Mouse (Mus musculus) midbrain, postnatal 0 days (tissue): ENCODE measurements around the gene Kcnab1. TPM values are rescaled to one million over a fixed set of nuclear protein-coding genes. Genes with fewer than 3 reads are reported as not detected.
A peak's percentile ranks its signal among the peaks of the same experiment; 100 is the strongest.

Source experiments
- ATAC-seq: fragments of 200-750 bp; cut with Nextera tagmentation; 2 replicates; pipeline ENCODE4 v1.8.0; 2017; ENCODE audit warnings: moderate number of reproducible peaks, mild to moderate bottlenecking, moderate TSS enrichment, moderate library complexity; ENCODE audit not compliant: low FRiP score
- DNase-seq: peaks from one replicate; pipeline ENCODE4 v3.0.0-alpha.2; 2015; ENCODE audit warnings: low spot score
- H3K27ac ChIP-seq: fragments of 300-500 bp; sonication (generic); 2 replicates; pipeline ENCODE4 v1.5.1; 2014; ENCODE audit warnings: low read depth, mild to moderate bottlenecking, low read length, mixed read lengths
- H3K27me3 ChIP-seq: fragments of 300-500 bp; sonication (generic); 2 replicates; pipeline ENCODE4 v1.6.1; 2014; ENCODE audit warnings: low read length, control low read depth, mixed read lengths; ENCODE audit not compliant: insufficient read depth
- H3K36me3 ChIP-seq: fragments of 300-500 bp; sonication (generic); 2 replicates; pipeline ENCODE4 v1.6.1; 2014; ENCODE audit warnings: low read length, control low read depth, mixed read lengths; ENCODE audit not compliant: insufficient read depth
- H3K4me1 ChIP-seq: fragments of 300-500 bp; sonication (generic); 2 replicates; pipeline ENCODE4 v1.6.1; 2014; ENCODE audit warnings: mild to moderate bottlenecking, control low read depth, antibody characterized with exemption, low read length, mixed read lengths; ENCODE audit not compliant: insufficient read depth
- H3K4me2 ChIP-seq: fragments of 300-500 bp; sonication (generic); 2 replicates; pipeline ENCODE4 v1.6.1; 2014; ENCODE audit warnings: low read depth, mild to moderate bottlenecking, low read length, mixed read lengths; ENCODE audit not compliant: poor library complexity, severe bottlenecking
- H3K4me3 ChIP-seq: fragments of 300-500 bp; sonication (generic); 2 replicates; pipeline ENCODE4 v1.5.1; 2014; ENCODE audit warnings: low read depth, mild to moderate bottlenecking, low read length, moderate library complexity
- H3K9ac ChIP-seq: fragments of 300-500 bp; sonication (generic); replicated peaks from 2 replicates; pipeline ENCODE4 v1.6.1; 2014; ENCODE audit warnings: mild to moderate bottlenecking, low read length, moderate library complexity, mixed read lengths; ENCODE audit not compliant: poor library complexity, severe bottlenecking
- H3K9me3 ChIP-seq: fragments of 300-500 bp; sonication (generic); 2 replicates; pipeline ENCODE4 v1.6.1; 2016; ENCODE audit warnings: low read length, control low read depth
- CTCF ChIP-seq: IDR thresholded peaks from 2 replicates; pipeline ENCODE4 v1.5.1; 2016; ENCODE audit warnings: antibody characterized with exemption, mild to moderate bottlenecking
- WGBS: fragments of 180-500 bp; shearing (Covaris S2); extraction: QIAGEN DNeasy Blood & Tissue Kit; methylation state at CpG from one replicate; pipeline ENCODE4 v1.1.7; 2014; 5-methylcytosine and 5-hydroxymethylcytosine counted together
- polyA plus RNA-seq: library from polyadenylated mRNA; unstranded; fragments of >200 nt; fragmentation: Nextera tagmentation; extraction: Ambion mirVana; gene quantifications from 2 replicates; pipeline ENCODE4 v1.2.1, GENCODE M21; 2015
- total RNA-seq: library from RNA; depleted of rRNA; stranded (reverse); fragments of >200 nt; gene quantifications from 2 replicates; pipeline ENCODE4 v1.2.3, GENCODE M21; 2014

Kcnab1 gene
- total and polyA plus RNA-seq, 2 experiments from 2014 or later = 7.1 to 8.8 TPM

DNA sequence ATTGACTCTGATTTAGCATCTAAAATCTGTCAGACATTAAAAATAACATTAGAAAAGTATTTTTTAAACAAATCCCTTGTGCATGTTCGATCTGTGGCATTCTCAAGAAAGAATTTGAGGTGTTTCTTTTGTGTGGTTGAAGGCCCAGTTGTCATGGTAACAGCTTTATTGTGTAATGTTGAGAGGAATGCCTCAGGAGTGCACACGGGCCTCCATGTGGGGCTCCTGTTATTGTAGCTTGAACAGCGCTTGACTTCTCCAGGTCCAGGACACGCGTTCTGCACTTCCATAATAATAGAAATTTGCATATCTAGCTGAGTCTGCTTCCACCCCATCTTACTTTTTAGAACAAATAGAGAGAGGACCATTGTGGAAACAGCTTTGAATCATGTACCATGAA is 36.0 kb downstream of the Kcnab1 start:
- Histone ChIP-seq H3K27ac (no peak overlapping the region), H3K27me3 (no peaks in the 10 kb centered on the region), H3K4me2 (no peak overlapping the region), H3K4me3 (no peak overlapping the region), H3K9me3 (no peaks in the 10 kb centered on the region), H3K36me3 (no peaks in the 10 kb centered on the region), H3K9ac (no peak overlapping the region), H3K4me1 (no peaks in the 10 kb centered on the region)
- 13% methylated on average over 5 of the region's 5 CpGs for WGBS
- DNase-seq (peak; percentile 46), ATAC-seq (peak; percentile 86)
- TF ChIP-seq CTCF = no peak

DNA sequence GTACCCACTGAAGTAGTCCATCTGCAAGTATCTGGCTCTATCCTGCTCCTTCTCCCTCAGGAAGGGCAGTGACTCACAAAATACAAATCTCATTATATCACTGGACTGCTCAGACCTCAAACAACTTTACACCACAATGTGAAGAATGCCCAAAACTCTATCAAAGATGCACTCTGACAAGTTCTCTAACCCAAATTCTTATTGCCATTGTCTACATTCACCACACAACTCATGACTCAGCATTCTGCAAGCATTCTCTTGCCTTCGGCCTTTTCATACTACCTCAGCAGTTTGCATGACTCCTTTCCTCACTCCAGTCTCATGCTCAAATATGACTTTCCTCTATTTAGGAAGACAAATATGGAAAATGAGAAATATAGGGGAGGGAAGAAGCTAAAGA is 42.6 kb downstream of the Kcnab1 start:
- Histone ChIP-seq H3K4me1 (no peaks in the 10 kb centered on the region), H3K27me3 (no peaks in the 10 kb centered on the region), H3K27ac (no peak overlapping the region), H3K9ac (no peak overlapping the region), H3K36me3 (no peaks in the 10 kb centered on the region), H3K4me3 (no peak overlapping the region), H3K4me2 (no peak overlapping the region), H3K9me3 (no peaks in the 10 kb centered on the region)
- 76% methylated on average over 1 of the region's 1 CpGs for WGBS
- DNase-seq = no peak
- no peak for ATAC-seq
- TF ChIP-seq CTCF = no peak

DNA sequence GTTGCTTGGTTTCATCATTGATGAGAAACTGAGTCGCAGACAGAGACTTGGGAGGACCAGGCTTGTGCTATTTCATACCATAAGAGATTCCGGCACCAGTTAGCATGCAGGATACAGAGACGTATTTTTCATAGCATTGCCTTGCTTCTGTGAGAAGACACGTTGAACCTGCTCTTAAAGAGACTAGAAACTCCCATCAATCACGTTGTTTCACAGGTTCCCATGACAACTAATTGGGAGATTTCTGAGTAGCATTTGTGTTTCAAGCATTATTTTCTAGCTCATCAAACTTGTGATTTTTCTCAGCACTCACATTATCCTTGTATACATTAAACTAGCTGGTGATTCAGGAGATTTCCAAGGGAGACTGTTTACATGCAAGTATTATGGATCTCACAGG is 63.8 kb downstream of the Kcnab1 start:
- Histone ChIP-seq H3K4me1 (no peaks in the 10 kb centered on the region), H3K4me2 (no peak overlapping the region), H3K4me3 (no peak overlapping the region), H3K36me3 (no peaks in the 10 kb centered on the region), H3K9ac (no peak overlapping the region), H3K9me3 (no peaks in the 10 kb centered on the region), H3K27ac (no peak overlapping the region), H3K27me3 (no peaks in the 10 kb centered on the region)
- peak; percentile 52 for DNase-seq
- WGBS = 72% methylated on average over 5 of the region's 5 CpGs
- no peak for TF ChIP-seq CTCF
- ATAC-seq = no peak

DNA sequence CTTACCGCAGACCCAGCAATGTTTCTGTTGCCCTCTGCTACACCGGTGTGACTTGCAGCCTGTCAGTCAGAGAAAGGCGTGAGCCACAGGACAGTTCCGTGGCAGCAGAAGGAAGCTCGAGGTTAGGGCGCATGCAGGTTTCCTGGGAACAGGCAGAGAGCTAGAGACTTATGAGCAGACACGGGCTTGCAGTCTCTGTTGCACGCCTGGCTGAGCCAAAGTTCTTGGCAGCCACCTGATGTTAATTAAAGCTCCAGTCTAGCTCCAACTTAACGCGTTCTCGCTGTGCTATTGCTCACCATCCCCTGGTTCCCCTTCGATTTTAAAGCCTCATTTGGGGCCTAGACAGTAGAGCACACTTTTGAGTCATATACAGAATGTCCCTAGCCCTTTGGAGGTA is 65.4 kb downstream of the Kcnab1 start:
- ATAC-seq = no peak
- 77% methylated on average over 12 of the region's 12 CpGs for WGBS
- no peak overlapping the region for H3K27ac ChIP-seq
- TF ChIP-seq CTCF = no peak
- no peaks in the 10 kb centered on the region for H3K4me1 ChIP-seq
- H3K4me2 ChIP-seq = no peak overlapping the region
- H3K27me3 ChIP-seq = no peaks in the 10 kb centered on the region
- peak; percentile 54 for DNase-seq
- no peak overlapping the region for H3K4me3 ChIP-seq
- no peaks in the 10 kb centered on the region for H3K9me3 ChIP-seq
- no peaks in the 10 kb centered on the region for H3K36me3 ChIP-seq
- no peak overlapping the region for H3K9ac ChIP-seq

DNA sequence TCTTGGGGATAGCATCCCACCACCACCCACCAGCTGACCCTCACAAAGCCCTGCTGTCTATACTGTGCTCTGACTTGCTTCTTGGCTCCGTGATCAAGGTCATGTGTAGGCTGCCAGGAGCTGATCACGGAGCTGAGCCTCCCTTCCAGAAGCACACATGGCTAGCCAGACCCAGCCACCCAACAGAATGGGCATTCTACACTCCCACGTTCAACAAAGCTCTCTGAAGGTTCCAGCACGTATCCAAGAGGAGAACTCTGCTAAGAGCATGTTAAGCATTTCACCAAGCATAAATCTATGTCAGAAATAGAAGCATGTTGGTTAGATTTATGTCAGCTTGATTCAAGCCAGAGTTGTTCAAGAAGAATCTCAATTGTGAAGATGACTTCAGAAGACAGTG is 66.6 kb downstream of the Kcnab1 start:
- no peak for ATAC-seq
- H3K4me1 ChIP-seq = no peaks in the 10 kb centered on the region
- no peak overlapping the region for H3K4me3 ChIP-seq
- no peak overlapping the region for H3K27ac ChIP-seq
- no peak overlapping the region for H3K4me2 ChIP-seq
- H3K36me3 ChIP-seq = no peaks in the 10 kb centered on the region
- no peak for DNase-seq
- no peak for TF ChIP-seq CTCF
- H3K9ac ChIP-seq = no peak overlapping the region
- WGBS = 83% methylated on average over 4 of the region's 4 CpGs
- no peaks in the 10 kb centered on the region for H3K9me3 ChIP-seq
- no peaks in the 10 kb centered on the region for H3K27me3 ChIP-seq

DNA sequence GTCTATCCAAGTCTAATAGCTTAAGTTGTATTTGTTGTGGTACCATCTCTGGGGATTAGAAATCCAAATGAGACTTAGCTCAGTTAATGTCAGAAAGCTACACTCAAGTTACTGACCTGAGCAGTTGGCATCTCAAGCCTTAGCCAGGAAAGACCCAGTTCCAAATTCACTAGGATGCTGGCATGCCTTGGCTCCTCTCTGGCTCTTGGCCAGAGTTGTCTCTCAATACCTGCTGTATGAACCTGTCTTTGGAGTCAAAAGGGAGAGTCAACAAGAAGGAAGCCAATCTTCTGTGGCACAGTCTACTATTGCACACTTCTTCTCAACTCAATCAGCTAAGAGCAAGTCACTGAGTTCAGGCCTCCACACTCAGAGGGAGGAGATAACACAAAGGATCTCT is 67.7 kb downstream of the Kcnab1 start:
- H3K4me1 ChIP-seq = no peaks in the 10 kb centered on the region
- H3K4me2 ChIP-seq = no peak overlapping the region
- H3K27me3 ChIP-seq = no peaks in the 10 kb centered on the region
- DNase-seq = no peak
- H3K9ac ChIP-seq = no peak overlapping the region
- H3K27ac ChIP-seq = no peak overlapping the region
- ATAC-seq = no peak
- H3K4me3 ChIP-seq = no peak overlapping the region
- TF ChIP-seq CTCF = no peak
- H3K36me3 ChIP-seq = no peaks in the 10 kb centered on the region
- no peaks in the 10 kb centered on the region for H3K9me3 ChIP-seq
